Mouse (Mus musculus): Measurements from ENCODE around the gene Gdap1l1.

DNA sequence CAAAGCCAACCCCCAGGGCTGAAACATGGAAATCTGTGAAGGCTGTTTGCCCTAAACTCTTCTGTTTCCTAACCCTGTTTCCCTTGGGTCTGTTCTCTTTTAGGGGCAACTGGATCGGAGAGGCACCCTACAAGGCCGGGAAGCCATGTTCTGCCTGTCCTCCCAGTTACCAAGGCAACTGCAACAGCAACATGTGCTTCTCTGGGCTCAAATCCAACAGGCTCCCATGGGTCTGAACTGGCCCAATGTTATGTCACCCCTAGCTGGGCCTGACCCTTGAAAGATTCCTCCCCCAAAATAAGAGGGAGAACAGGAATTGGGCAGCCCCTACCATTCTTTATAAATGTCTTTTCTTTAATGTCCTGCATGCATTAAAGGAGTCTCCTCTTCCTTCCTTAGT, 63.9 kb downstream of the Gdap1l1 start:
- TF ChIP-seq CTCF (IDR thresholded peaks at IDR 0.05; ENCODE audit: borderline replicate concordance, control insufficient read depth, extremely low read depth, insufficient read depth, low read length, poor library complexity), result no peak
- TF ChIP-seq POLR2A (IDR thresholded peaks at IDR 0.05; ENCODE audit: control insufficient read depth, extremely low read depth, insufficient read depth, low read length, poor library complexity), result no peak

Measured in thymus, adult 2 months (tissue).